Mouse (Mus musculus) embryonic facial prominence, embryonic 11.5 days (tissue): ENCODE measurements around the gene Exoc4. TPM values are rescaled to one million over a fixed set of nuclear protein-coding genes. Genes with fewer than 3 reads are reported as not detected.

Experiments
- ATAC-seq: fragments of 200-750 bp; cut with Nextera tagmentation; replicated peaks from 2 replicates; pipeline ENCODE4 v1.8.0; 2017; ENCODE audit warnings: low read depth; ENCODE audit not compliant: insufficient number of reproducible peaks, low FRiP score, low TSS enrichment
- DNase-seq: peaks from one replicate; pipeline ENCODE4 v3.0.0-alpha.2; 2015; ENCODE audit warnings: low spot score
- H3K27ac ChIP-seq: fragments of 300-500 bp; sonication (generic); replicated peaks from 2 replicates; pipeline ENCODE4 v1.5.1; 2014; ENCODE audit warnings: mild to moderate bottlenecking, low read depth, low read length, control low read depth
- H3K27me3 ChIP-seq: fragments of 300-500 bp; sonication (generic); 2 replicates; pipeline ENCODE4 v1.6.1; 2014; ENCODE audit warnings: mild to moderate bottlenecking, low read length, moderate library complexity, mixed read lengths; ENCODE audit not compliant: control insufficient read depth, insufficient read depth
- H3K36me3 ChIP-seq: fragments of 300-500 bp; sonication (generic); replicated peaks from 2 replicates; pipeline ENCODE4 v1.6.1; 2014; ENCODE audit warnings: low read depth, mild to moderate bottlenecking, low read length, moderate library complexity, mixed read lengths; ENCODE audit not compliant: control insufficient read depth, insufficient read depth
- H3K4me1 ChIP-seq: fragments of 300-500 bp; sonication (generic); 2 replicates; pipeline ENCODE4 v1.6.1; 2014; ENCODE audit warnings: low read length, mixed read lengths; ENCODE audit not compliant: control insufficient read depth, insufficient read depth
- H3K4me2 ChIP-seq: fragments of 300-500 bp; sonication (generic); 2 replicates; pipeline ENCODE4 v1.6.1; 2014; ENCODE audit warnings: low read depth, mild to moderate bottlenecking, control low read depth, low read length, moderate library complexity
- H3K4me3 ChIP-seq: fragments of 300-500 bp; sonication (generic); 2 replicates; pipeline ENCODE4 v1.5.1; 2014; ENCODE audit warnings: low read depth, low read length, control low read depth
- H3K9ac ChIP-seq: fragments of 300-500 bp; sonication (generic); replicated peaks from 2 replicates; pipeline ENCODE4 v1.6.1; 2014; ENCODE audit warnings: mild to moderate bottlenecking, control low read depth, low read length
- H3K9me3 ChIP-seq: fragments of 300-500 bp; sonication (generic); replicated peaks from 2 replicates; pipeline ENCODE4 v1.6.1; 2016; ENCODE audit warnings: mild to moderate bottlenecking, low read length, inconsistent platforms, mixed read lengths; ENCODE audit not compliant: control insufficient read depth
- WGBS: fragments of 180-500 bp; shearing (Covaris S2); extraction: QIAGEN DNeasy Blood & Tissue Kit; methylation state at CpG from one replicate; pipeline ENCODE4 v1.1.7; 2014; 5-methylcytosine and 5-hydroxymethylcytosine counted together
- polyA plus RNA-seq: library from polyadenylated mRNA; unstranded; fragments of >200 nt; fragmentation: Nextera tagmentation; extraction: Ambion mirVana; gene quantifications from 2 replicates; pipeline ENCODE4 v1.2.1, GENCODE M21; 2014

Exoc4 gene
- polyA plus RNA-seq, 1 experiment from 2014 or later, result 24.8 TPM

GRCm38 (mm10) chr6:33683533-33683932 lies 434.6 kb downstream of the Exoc4 start:
- Histone ChIP-seq H3K9ac (no peak overlapping the region), H3K4me2 (no peak overlapping the region), H3K9me3 (no peaks in the 10 kb centered on the region), H3K27me3 (no peaks in the 10 kb centered on the region), H3K4me1 (no peaks in the 10 kb centered on the region), H3K4me3 (no peak overlapping the region), H3K36me3 (no peaks in the 10 kb centered on the region), H3K27ac (no peak overlapping the region)
- no peak for DNase-seq
- no peak for ATAC-seq
- 60% methylated on average over 3 of the region's 3 CpGs for WGBS

- ATAC-seq (no peak), DNase-seq (no peak)
- no peaks in the 10 kb centered on the region for H3K36me3 ChIP-seq
- H3K4me3 ChIP-seq, result no peak overlapping the region
- H3K27ac ChIP-seq, result no peak overlapping the region
- H3K27me3 ChIP-seq, result no peaks in the 10 kb centered on the region
- H3K4me2 ChIP-seq, result no peak overlapping the region
- no peaks in the 10 kb centered on the region for H3K4me1 ChIP-seq
- H3K9me3 ChIP-seq, result no peaks in the 10 kb centered on the region
- H3K9ac ChIP-seq, result no peak overlapping the region
- WGBS, result 62% methylated on average over 2 of the region's 2 CpGs
These were observed 436.4 kb downstream of the Exoc4 start for GRCm38 (mm10) chr6:33685321-33685720.

DNA sequence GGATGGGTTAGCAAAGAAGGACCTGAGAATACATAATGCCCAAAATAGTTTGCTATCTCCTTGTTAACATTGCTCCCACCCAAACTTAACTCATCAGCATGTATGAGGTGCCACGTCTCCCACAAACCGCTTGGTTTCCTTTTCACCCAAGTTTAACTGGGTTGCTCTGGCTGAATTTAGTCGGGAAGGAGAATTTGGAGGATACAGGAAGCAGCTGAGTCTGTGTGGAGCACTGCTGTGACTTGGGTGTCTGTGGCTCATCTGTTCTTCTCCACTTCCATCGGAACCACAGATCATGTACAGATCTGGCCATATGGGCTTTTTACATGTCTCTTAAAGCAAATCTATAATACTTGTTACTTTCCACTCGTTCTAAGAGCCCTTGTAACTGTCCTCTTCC lies 441.7 kb downstream of the Exoc4 start:
- Histone ChIP-seq H3K27ac (no peak overlapping the region), H3K4me3 (no peak overlapping the region), H3K9me3 (no peaks in the 10 kb centered on the region), H3K4me2 (no peak overlapping the region), H3K9ac (no peak overlapping the region), H3K36me3 (no peaks in the 10 kb centered on the region), H3K4me1 (no peaks in the 10 kb centered on the region), H3K27me3 (no peaks in the 10 kb centered on the region)
- DNase-seq (no peak), ATAC-seq (no peak)
- 85% methylated on average over 5 of the region's 5 CpGs for WGBS

- no peak overlapping the region for H3K27ac ChIP-seq
- DNase-seq (no peak), ATAC-seq (no peak)
- no peaks in the 10 kb centered on the region for H3K27me3 ChIP-seq
- H3K4me1 ChIP-seq, result no peaks in the 10 kb centered on the region
- 86% methylated on average over 1 of the region's 1 CpGs for WGBS
- no peak overlapping the region for H3K9ac ChIP-seq
- no peaks in the 10 kb centered on the region for H3K9me3 ChIP-seq
- H3K4me3 ChIP-seq, result no peak overlapping the region
- no peak overlapping the region for H3K4me2 ChIP-seq
- no peaks in the 10 kb centered on the region for H3K36me3 ChIP-seq
These were observed 448.1 kb downstream of the Exoc4 start for GRCm38 (mm10) chr6:33696976-33697375.

DNA sequence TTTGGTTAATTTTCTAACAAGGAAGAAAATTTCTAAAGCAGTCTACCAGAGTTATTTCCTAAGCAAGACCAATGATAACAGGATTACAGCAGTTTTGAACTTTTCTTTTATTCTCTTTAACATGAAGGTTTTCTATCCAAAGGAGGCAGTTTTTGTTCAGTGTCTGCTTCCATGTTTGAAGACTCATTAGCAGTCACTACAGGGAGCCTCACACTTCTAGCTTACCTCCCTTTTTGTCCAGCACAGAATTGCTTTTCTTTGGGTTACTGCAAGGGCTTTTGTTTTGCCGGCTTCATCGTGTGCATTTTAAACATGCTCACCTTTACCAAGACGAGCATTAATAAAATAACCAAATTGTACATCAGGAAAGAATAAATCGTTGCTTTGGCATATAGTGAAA lies 460.0 kb downstream of the Exoc4 start:
- ATAC-seq (no peak), DNase-seq (no peak)
- no peaks in the 10 kb centered on the region for H3K27me3 ChIP-seq
- H3K4me2 ChIP-seq, result no peak overlapping the region
- H3K4me1 ChIP-seq, result no peaks in the 10 kb centered on the region
- no peaks in the 10 kb centered on the region for H3K36me3 ChIP-seq
- H3K9me3 ChIP-seq, result no peaks in the 10 kb centered on the region
- 74% methylated on average over 4 of the region's 4 CpGs for WGBS
- H3K27ac ChIP-seq, result no peak overlapping the region
- H3K9ac ChIP-seq, result no peak overlapping the region
- no peak overlapping the region for H3K4me3 ChIP-seq

- ATAC-seq, result no peak
- 86% methylated on average over 5 of the region's 5 CpGs for WGBS
- DNase-seq, result no peak
- Histone ChIP-seq H3K27ac (no peak overlapping the region), H3K4me1 (no peaks in the 10 kb centered on the region), H3K36me3 (no peaks in the 10 kb centered on the region), H3K4me2 (no peak overlapping the region), H3K9ac (no peak overlapping the region), H3K4me3 (no peak overlapping the region), H3K9me3 (no peaks in the 10 kb centered on the region), H3K27me3 (no peaks in the 10 kb centered on the region)
These were observed 460.5 kb downstream of the Exoc4 start for GRCm38 (mm10) chr6:33709340-33709739.

DNA sequence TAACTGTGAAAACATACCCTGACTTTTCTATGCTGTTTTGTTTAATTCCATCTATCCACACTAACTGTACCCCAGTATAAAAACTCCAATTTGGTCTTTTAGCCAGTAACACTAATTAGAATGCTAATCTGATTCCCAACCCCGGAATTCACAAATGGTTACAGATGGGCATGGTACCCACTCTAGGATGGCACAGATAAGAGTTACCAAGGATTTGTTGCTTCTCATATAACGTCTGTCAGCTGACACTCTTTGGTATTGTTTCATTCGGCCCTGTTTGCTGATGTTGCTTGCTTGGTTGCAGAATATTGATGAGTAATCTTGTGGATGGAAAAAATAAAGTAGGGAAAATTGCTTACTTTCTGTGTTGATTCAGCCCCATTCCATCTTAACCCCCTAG lies 462.9 kb downstream of the Exoc4 start:
- H3K36me3 ChIP-seq, result no peaks in the 10 kb centered on the region
- no peak for ATAC-seq
- H3K9ac ChIP-seq, result no peak overlapping the region
- no peaks in the 10 kb centered on the region for H3K4me1 ChIP-seq
- 47% methylated on average over 3 of the region's 3 CpGs for WGBS
- no peaks in the 10 kb centered on the region for H3K27me3 ChIP-seq
- H3K27ac ChIP-seq, result no peak overlapping the region
- H3K4me3 ChIP-seq, result no peak overlapping the region
- no peak overlapping the region for H3K4me2 ChIP-seq
- no peak for DNase-seq
- H3K9me3 ChIP-seq, result no peaks in the 10 kb centered on the region

DNA sequence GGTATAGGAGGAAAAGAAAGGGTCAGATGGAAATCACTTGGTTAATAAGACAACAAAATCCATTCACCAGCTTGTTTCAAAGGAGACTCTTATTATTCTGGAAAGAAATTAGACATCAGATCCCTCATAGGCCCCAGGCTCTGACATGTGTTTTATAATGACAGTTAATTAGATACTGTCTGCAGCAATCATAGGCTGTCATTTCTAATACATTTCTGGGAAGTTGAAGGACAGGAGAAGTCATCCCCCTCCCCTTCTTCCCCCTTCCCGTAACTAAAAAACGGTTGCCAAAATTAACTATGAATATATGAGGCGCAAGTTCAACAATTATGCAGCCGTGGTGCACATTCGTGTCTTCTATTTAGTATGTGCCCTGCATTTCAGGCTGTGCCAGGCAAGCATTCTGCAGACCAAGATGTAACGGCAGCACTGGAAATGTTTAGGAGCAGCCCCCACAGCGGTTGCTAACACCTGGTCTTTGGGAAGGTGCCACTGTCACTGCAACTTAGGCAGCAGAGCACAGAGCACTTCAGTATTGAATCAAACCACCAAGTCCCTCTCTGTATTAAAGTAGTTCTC lies 463.7 kb downstream of the Exoc4 start:
- Histone ChIP-seq H3K9ac (no peak overlapping the region), H3K27ac (no peak overlapping the region), H3K27me3 (no peaks in the 10 kb centered on the region), H3K9me3 (no peaks in the 10 kb centered on the region), H3K36me3 (no peaks in the 10 kb centered on the region), H3K4me1 (no peaks in the 10 kb centered on the region), H3K4me3 (no peak overlapping the region), H3K4me2 (no peak overlapping the region)
- 64% methylated on average over 7 of the region's 7 CpGs for WGBS
- DNase-seq, result peak; percentile 7
- no peak for ATAC-seq
